ENCODE assay signal across 17 mouse cellular contexts in the genomic region with DNA sequence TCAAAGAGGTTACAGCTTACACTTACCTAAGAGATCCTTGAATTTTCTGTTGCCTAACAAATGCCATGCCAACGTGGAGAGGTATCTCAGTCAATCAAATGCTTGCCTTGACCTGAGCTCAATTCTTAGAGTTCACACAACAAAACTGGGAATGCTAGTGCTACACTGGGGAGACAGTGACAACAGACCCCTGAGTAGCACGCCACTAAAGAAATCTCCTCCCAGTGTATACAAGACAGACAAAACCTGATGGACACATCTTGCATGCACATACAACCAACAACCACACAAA.
"Had no signal": no experiment of that assay in that cellular context is flagged by ENCODE, and none has a peak within 500 bp of the region (broad histone marks: within the 10 kb centered on the region; RNA-seq: fewer than 3 reads in every experiment).

No protein-coding gene starts in this region.

- H3K36me3 ChIP-seq: neural tube, embryonic 12.5 days; neural tube, embryonic 13.5 days; neural tube, embryonic 15.5 days; stomach, embryonic 15.5 days had no signal

- H3K27ac ChIP-seq: neural tube, embryonic 12.5 days; neural tube, embryonic 13.5 days; neural tube, embryonic 15.5 days; stomach, embryonic 15.5 days; stomach, postnatal 0 days had no signal

- H3K4me2 ChIP-seq: neural tube, embryonic 12.5 days; neural tube, embryonic 13.5 days; neural tube, embryonic 15.5 days; stomach, embryonic 15.5 days had no signal

- H3K4me1 ChIP-seq: neural tube, embryonic 12.5 days; neural tube, embryonic 13.5 days; neural tube, embryonic 15.5 days; stomach, embryonic 15.5 days had no signal

- DNase-seq: retina, postnatal 1 day; right cerebral cortex, adult 18-20 months; right cerebral cortex, postnatal 14 days; right cerebral cortex, postnatal 25 days; right cerebral cortex, postnatal 4 days; spleen, adult 18-20 months; thymus, adult 18-20 months; thymus, adult 2 months; thymus, postnatal 14 days; thymus, postnatal 25 days; thymus, postnatal 36 days; thymus, postnatal 4 days had no signal

- H3K9me3 ChIP-seq: neural tube, embryonic 12.5 days; neural tube, embryonic 13.5 days; neural tube, embryonic 15.5 days; stomach, embryonic 15.5 days had no signal

- H3K9ac ChIP-seq: neural tube, embryonic 12.5 days; neural tube, embryonic 13.5 days; neural tube, embryonic 15.5 days; stomach, embryonic 15.5 days had no signal

- H3K4me3 ChIP-seq: neural tube, embryonic 12.5 days; neural tube, embryonic 13.5 days; neural tube, embryonic 15.5 days; stomach, embryonic 15.5 days had no signal

- H3K27me3 ChIP-seq: neural tube, embryonic 12.5 days; neural tube, embryonic 13.5 days; neural tube, embryonic 15.5 days; stomach, embryonic 15.5 days had no signal
